Mouse (Mus musculus) small intestine, adult 2 months (tissue): ENCODE data around the gene Fam193a.

Experiments
- CTCF ChIP-seq: fragments of 200-500 bp; IDR thresholded peaks from 2 replicates; pipeline ENCODE4 v1.5.1; 2012; ENCODE audit warnings: low read depth, mild to moderate bottlenecking, control low read depth, inconsistent platforms, low read length, moderate library complexity, mixed read lengths; ENCODE audit not compliant: insufficient replicate concordance, insufficient read length; ENCODE audit errors: extremely low read depth
- POLR2A ChIP-seq: fragments of 200-500 bp; IDR thresholded peaks from 2 replicates; pipeline ENCODE4 v1.6.1; 2012; ENCODE audit warnings: low read depth, mild to moderate bottlenecking, control low read depth, inconsistent platforms, low read length, moderate library complexity

- TF ChIP-seq CTCF (no peak), POLR2A (no peak)
Observed at GRCm38 (mm10) chr5:34466648-34467047, 96.9 kb downstream of the Fam193a start.
